Mouse (Mus musculus) gastrocnemius, postnatal 36 days (tissue): Measurements from ENCODE around the gene Gltp. TPM values are rescaled to one million over a fixed set of nuclear protein-coding genes. Genes with fewer than 3 reads are reported as not detected.

Source experiments
- DNase-seq, 2 experiments: peaks; one replicate each; pipeline ENCODE4 v3.0.0; 2022
- intact Hi-C: fragments of 180-260 bp; cut with DNase I; formaldehyde crosslinking; loops from one replicate; pipeline ENCODE4 v1.15.1; 2025
- total RNA-seq, 2 experiments: library from RNA; stranded (reverse); gene quantifications; 2 replicates each; pipeline ENCODE4 v1.2.3; 2021

The Gltp gene
- total RNA-seq, 2 experiments from 2014 or later: 7.3 to 7.9 TPM

GRCm38 (mm10) chr5:114666659-114667058, 24.1 kb downstream of the Gltp start:
- intact Hi-C loops: loop anchor here (1.0 kb wide), 1 partner anchor 26 kb away; no protein-coding TSS in a partner anchor
- no peak for DNase-seq

- intact Hi-C loops: no loop called here
- DNase-seq: no peak
Observed at GRCm38 (mm10) chr5:114664750-114665149, 26.0 kb downstream of the Gltp start.

- intact Hi-C loops: no loop called here
- no peak for DNase-seq
Observed at GRCm38 (mm10) chr5:114664139-114664538, 26.6 kb downstream of the Gltp start.

DNA sequence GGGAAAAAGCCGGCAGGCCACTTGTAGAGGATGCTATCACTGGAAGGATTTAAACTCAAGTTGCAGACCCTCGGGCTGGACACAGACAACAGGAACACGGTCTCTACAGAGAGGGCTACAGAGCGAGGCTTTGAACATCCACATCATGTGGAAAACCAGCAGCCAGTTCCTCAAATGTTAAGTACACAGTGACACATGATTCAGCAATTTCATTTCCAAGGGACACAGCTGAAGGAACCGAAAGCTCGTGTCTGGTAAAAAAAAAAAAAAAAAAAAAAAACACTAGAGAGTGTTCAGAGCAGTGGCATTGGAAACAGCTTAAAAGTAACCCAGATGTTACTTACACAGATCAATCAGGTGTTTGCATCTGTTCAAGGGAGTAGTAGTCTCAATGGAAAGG, 29.8 kb downstream of the Gltp start:
- intact Hi-C loops: no loop called here
- DNase-seq: no peak

GRCm38 (mm10) chr5:114658255-114658654, 32.5 kb downstream of the Gltp start, which contains the start of gene Trpv4:
Gene Trpv4, minus strand, starts transcription at chr5:114658421.
- intact Hi-C loops: no loop called here
- DNase-seq: no peak

GRCm38 (mm10) chr5:114657426-114657825, 33.4 kb downstream of the Gltp start:
- intact Hi-C loops: no loop called here
- no peak for DNase-seq

DNA sequence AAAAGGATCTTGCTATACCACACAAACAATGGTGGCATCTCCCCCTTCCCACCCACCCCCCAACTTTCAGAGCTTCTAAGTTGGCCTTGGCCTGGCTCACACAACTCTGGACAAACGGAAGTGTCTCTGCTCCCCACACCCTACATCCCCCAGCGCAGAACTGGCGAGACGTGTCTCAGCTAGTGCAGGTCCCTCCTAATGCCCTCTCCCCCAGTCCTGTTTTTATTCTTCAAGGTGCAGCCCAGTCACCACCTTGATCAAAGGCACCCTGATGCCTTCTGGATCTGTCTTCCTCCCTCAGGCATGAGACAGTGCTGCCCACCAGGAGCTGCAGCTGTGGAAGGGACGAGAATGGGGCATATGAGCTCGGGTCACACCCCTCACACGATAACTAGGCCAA, 34.5 kb downstream of the Gltp start:
- intact Hi-C loops: no loop called here
- no peak for DNase-seq

GRCm38 (mm10) chr5:114655721-114656120, 35.1 kb downstream of the Gltp start:
- intact Hi-C loops: no loop called here
- DNase-seq: no peak

DNA sequence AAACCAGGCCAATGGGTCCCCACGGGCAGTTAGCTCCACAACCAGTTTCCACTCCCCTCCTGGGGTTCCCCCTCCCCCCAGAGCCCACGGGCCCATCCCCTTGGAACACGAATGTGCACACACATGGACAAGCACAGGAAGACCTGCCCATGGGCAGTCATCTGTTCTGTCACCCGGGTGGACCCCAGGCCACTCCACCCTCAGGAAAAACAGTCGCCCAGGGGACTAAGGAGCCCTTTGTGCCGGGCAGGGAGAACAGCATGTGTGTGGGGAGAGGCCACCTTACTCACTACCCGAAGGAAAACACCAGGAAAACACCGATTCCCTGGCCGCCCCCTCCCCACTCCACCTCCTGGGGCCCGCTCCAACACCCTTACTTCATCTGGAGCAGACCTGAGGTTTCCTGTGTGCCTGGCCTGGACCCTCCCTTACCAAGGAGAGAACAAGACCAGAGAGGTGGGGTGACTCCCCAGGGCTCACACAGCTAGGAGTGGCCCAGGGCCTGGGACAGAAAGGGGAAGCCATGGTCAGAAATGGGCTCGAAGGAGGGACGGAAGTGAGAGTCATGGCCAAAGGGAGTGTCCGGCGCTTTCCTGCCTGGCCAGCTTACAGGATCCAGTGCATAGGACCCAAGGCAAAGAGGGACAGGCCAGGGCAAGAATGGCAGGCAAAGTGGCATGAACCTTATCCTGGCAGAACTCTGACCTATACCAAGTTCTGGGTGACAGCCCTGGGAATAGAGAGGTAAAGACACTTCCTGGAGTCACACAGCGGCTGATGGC, 36.9 kb downstream of the Gltp start:
- DNase-seq: no peak
- intact Hi-C loops: no loop called here

GRCm38 (mm10) chr5:114651449-114651848, 39.3 kb downstream of the Gltp start:
- intact Hi-C loops: no loop called here
- DNase-seq: no peak

GRCm38 (mm10) chr5:114651002-114651401, 39.8 kb downstream of the Gltp start:
- DNase-seq: no peak

GRCm38 (mm10) chr5:114648728-114649311, 42.0 kb downstream of the Gltp start:
- peak in 1 of 2 experiments; percentile 4 for DNase-seq
- intact Hi-C loops: no loop called here

More at GRCm38 (mm10) chr5:114651002-114651401, 39.8 kb downstream of the Gltp start:
- intact Hi-C loops: no loop called here

GRCm38 (mm10) chr5:114647211-114647974, 43.4 kb downstream of the Gltp start:
- intact Hi-C loops: no loop called here
- DNase-seq: peak in 1 of 2 experiments; percentile 8

DNA sequence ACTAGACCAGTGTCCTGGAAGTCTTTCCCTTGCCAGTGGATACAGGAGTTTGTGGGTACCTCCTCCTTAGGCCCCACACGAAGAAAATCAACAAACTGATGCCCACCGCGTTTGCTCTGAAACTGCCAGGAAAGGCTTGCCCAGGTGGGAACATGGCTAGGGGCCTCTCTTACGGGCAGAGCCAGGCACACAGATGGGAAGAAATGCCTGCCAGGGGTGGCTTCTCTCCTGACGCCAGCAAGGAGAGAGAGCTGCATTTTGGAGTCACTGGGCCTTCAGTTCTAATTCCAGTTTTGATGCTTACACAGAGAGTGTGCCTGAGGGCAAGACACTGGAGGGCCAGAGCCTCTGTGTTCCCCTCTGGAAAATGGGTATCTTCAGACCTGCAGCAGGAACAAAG, 44.9 kb downstream of the Gltp start:
- DNase-seq: no peak
- intact Hi-C loops: no loop called here

GRCm38 (mm10) chr5:114644918-114645317, 45.9 kb downstream of the Gltp start:
- intact Hi-C loops: no loop called here
- no peak for DNase-seq

- intact Hi-C loops: loop anchor here (1.0 kb wide), 1 partner anchor 26 kb away; no protein-coding TSS in a partner anchor
- DNase-seq: no peak
Observed at GRCm38 (mm10) chr5:114640809-114641208, 50.0 kb downstream of the Gltp start.

DNA sequence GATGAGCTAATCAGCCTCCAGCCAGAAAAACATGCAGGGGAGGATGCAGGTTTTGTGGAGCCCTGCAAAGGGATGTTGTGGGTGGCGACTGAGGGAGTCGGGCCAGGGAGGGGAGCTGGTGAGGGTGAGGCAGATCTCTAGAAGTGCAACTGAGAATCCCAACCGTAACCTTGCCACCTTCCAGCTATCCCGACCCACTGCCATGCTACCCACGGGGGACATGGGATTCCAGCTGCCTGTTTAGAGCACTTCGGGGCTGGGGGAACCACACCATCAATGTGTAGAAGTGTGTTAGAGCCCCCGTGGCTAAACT, 51.2 kb downstream of the Gltp start:
- intact Hi-C loops: no loop called here
- no peak for DNase-seq

GRCm38 (mm10) chr5:114638769-114639644, 51.8 kb downstream of the Gltp start:
- intact Hi-C loops: no loop called here
- DNase-seq: peak; percentile 82

- intact Hi-C loops: no loop called here
- no peak for DNase-seq
Observed at GRCm38 (mm10) chr5:114636091-114636490, 54.7 kb downstream of the Gltp start.

- intact Hi-C loops: no loop called here
- DNase-seq: no peak
Observed at GRCm38 (mm10) chr5:114631336-114631735, 59.4 kb downstream of the Gltp start.
